Mouse (Mus musculus) CD4-positive, CD25-positive, alpha-beta regulatory T cell (primary cell): ENCODE measurements around the gene Dleu7. TPM values are rescaled to one million over a fixed set of nuclear protein-coding genes. Genes with fewer than 3 reads are reported as not detected.

ENCODE experiments used
- polyA plus RNA-seq: library from polyadenylated mRNA; unstranded; fragments of 100-300 nt; shearing (Covaris generic); gene quantifications from one replicate; pipeline ENCODE4 v1.2.1, GENCODE M21; 2017

Gene Dleu7
- 2.1 TPM for polyA plus RNA-seq

GRCm38 (mm10) chr14:62292488-62293339 is at the start of gene Dleu7, which contains the start of gene Rnaseh2b:
TSS of gene Dleu7 (minus strand) at chr14:62293047.
TSS of gene Rnaseh2b (plus strand) at chr14:62292589.

Other genes with a start within 250 kb of the Dleu7 start
- gene Rnaseh2b, start 458 bp downstream of the Dleu7 start, polyA plus RNA-seq: 32.1 TPM
- 0.06 TPM for gene Gucy1b2, start 163.2 kb upstream of the Dleu7 start, polyA plus RNA-seq